Mouse (Mus musculus): ENCODE results near the gene Ppp1r18. TPM values are rescaled to one million over a fixed set of nuclear protein-coding genes. Genes with fewer than 3 reads are reported as not detected.

Gene Ppp1r18
- total and polyA plus RNA-seq, 2 experiments, result 2.0 to 5.5 TPM

DNA sequence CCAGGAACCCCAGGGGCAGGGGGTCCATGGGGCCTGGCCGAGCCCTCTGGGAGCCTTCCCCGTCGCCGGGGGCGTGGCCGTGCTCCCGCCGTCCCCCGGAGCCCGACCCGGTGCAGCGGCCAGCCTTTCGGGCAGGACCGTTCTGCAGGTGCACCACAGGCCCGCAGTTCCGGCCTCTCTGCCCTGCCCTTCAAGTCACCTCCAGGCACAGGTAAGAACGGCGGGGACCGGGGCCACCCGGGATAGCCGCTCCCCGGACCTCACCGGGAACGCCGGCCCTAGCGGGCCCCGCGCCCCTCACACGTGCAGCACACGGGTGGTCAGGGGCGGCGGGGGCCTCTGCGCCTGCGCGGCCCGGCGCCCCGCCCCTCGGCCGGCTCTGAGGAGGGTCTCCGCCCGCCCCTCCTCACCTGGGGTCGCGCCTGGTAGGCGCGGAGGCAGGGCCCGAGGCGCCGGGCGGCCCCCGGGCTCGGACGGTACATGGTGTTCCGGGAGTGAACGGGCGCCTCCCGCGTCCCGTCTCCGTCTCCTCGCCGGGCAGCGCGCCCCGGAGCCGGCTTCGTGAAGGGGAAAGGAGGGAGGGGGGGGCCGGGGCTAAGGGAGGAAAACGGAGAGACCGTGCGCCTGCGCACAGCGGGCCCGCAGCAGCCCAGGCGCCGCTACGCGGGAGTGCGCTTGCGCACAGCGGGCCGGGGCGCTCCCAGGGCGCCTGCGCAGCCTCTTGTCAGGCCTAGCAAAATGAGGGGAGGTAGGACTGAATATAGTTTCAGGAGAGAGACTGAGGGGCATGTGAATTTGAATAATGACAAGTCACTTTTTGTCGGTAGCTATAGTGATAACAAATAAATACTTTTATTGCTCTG is 31.6 kb downstream of the Ppp1r18 start, which contains the start of gene 2310061I04Rik:
Gene 2310061I04Rik, minus strand, starts transcription at position 651 of the 863 bp plus-strand sequence.
- Histone ChIP-seq H3K9ac (ENCODE audit: low read depth, low read length) (peak within 1 kb of the TSS; percentile 92), H3K79me2 (ENCODE audit: control insufficient read depth, insufficient read depth, low read length) (peaks cover 2% of the 10 kb centered on the region; the same call in 1 of the 2 replicates), H3K27me3 (ENCODE audit: control insufficient read depth, insufficient read depth, low read length) (no peaks in the 10 kb centered on the region), H3K36me3 (ENCODE audit: control insufficient read depth, insufficient read depth, low read length) (peaks cover 7% of the 10 kb centered on the region), H3K4me1 (ENCODE audit: control insufficient read depth, insufficient read depth, low read length) (peaks cover 7% of the 10 kb centered on the region), H3K27ac (replicated peaks; ENCODE audit: insufficient read depth, low read depth, low read length) (peak within 1 kb of the TSS; percentile 82), H3K4me3 (ENCODE audit: insufficient read depth, low read depth, low read length) (peak within 1 kb of the TSS; percentile 85)
- no peak for TF ChIP-seq CTCF (IDR thresholded peaks at IDR 0.05; ENCODE audit: low read depth, low read length)
- no peak for TF ChIP-seq POLR2A (IDR thresholded peaks at IDR 0.05; ENCODE audit: extremely low read depth, insufficient read depth, low read length)
- DNase-seq (ENCODE audit: extremely low read depth, low read depth, low spot score), result peak; percentile 67
- WGBS, result under 1% methylated on average over 80 of the region's 86 CpGs

DNA sequence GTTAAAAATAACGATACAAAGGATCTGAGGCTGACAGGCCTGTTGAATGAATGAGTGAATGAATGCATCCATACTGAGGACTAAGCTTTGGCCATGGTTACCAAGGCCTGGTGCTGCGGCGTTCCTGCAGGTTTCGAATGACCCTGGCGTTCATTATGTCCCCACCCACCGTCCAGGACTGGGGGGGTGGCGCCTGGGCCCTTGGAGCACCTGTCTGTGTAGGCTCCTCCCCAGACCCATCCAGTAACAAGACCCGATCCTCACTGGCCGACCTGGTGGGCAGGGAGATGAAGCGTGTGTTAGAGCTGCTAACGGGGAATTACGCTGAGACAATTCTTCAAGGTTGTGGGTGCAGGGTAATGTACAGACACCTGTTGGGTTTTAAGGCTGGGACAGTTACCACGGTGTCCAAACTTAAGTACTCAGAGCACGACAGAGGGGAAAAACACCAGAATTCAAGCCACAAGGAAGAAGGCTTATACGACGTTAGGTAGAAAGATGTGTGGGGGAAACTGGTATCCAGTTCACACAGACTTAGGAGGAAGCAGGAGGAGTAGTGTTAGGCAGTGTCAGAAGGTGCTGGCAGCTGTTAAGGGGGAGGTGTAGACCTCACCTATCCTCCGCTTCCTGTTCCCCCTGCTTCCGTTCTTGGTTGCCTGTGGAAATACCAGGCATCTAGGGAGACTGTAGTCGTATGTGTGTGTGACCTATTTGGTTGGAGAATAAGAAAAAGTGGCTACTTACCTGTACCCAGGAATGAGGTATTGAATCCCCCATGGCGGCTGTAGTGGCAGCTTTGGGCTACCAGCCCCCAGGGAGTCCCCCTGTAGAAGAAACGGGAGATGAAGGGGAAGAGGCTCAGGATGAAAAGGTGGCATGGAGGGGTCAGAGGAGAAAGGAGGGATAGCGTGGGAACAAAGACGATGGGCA is 32.5 kb downstream of the Ppp1r18 start:
- peaks cover 2% of the 10 kb centered on the region; the same call in 1 of the 2 replicates for H3K79me2 ChIP-seq (ENCODE audit: control insufficient read depth, insufficient read depth, low read length)
- WGBS, result 46% methylated on average over 23 of the region's 23 CpGs
- no peak overlapping the region; the same call in 1 of the 2 replicates for H3K4me3 ChIP-seq (ENCODE audit: insufficient read depth, low read depth, low read length)
- no peak overlapping the region for H3K27ac ChIP-seq (replicated peaks; ENCODE audit: insufficient read depth, low read depth, low read length)
- peaks cover 7% of the 10 kb centered on the region for H3K4me1 ChIP-seq (ENCODE audit: control insufficient read depth, insufficient read depth, low read length)
- TF ChIP-seq POLR2A (IDR thresholded peaks at IDR 0.05; ENCODE audit: extremely low read depth, insufficient read depth, low read length), result no peak
- no peak overlapping the region for H3K9ac ChIP-seq (ENCODE audit: low read depth, low read length)
- DNase-seq (ENCODE audit: extremely low read depth, low read depth, low spot score), result no peak
- no peaks in the 10 kb centered on the region for H3K27me3 ChIP-seq (ENCODE audit: control insufficient read depth, insufficient read depth, low read length)
- peaks cover 6% of the 10 kb centered on the region for H3K36me3 ChIP-seq (ENCODE audit: control insufficient read depth, insufficient read depth, low read length)

GRCm38 (mm10) chr17:35900636-35901035 is 35.2 kb downstream of the Ppp1r18 start:
- DNase-seq (ENCODE audit: extremely low read depth, low read depth, low spot score), result no peak
- H3K4me3 ChIP-seq (ENCODE audit: insufficient read depth, low read depth, low read length), result no peak overlapping the region
- H3K27ac ChIP-seq (replicated peaks; ENCODE audit: insufficient read depth, low read depth, low read length), result no peak overlapping the region
- H3K9ac ChIP-seq (ENCODE audit: low read depth, low read length), result no peak overlapping the region
- no peak for TF ChIP-seq CTCF (IDR thresholded peaks at IDR 0.05; ENCODE audit: low read depth, low read length)
- TF ChIP-seq POLR2A (IDR thresholded peaks at IDR 0.05; ENCODE audit: extremely low read depth, insufficient read depth, low read length), result no peak
- H3K27me3 ChIP-seq (ENCODE audit: control insufficient read depth, insufficient read depth, low read length), result no peaks in the 10 kb centered on the region
- H3K79me2 ChIP-seq (ENCODE audit: control insufficient read depth, insufficient read depth, low read length), result peaks cover 2% of the 10 kb centered on the region; the same call in 1 of the 2 replicates
- H3K4me1 ChIP-seq (ENCODE audit: control insufficient read depth, insufficient read depth, low read length), result peaks cover 7% of the 10 kb centered on the region
- H3K36me3 ChIP-seq (ENCODE audit: control insufficient read depth, insufficient read depth, low read length), result no peaks in the 10 kb centered on the region
- 85% methylated on average over 3 of the region's 3 CpGs for WGBS

GRCm38 (mm10) chr17:35903343-35903991 is 38.1 kb downstream of the Ppp1r18 start:
- Histone ChIP-seq H3K4me1 (ENCODE audit: control insufficient read depth, insufficient read depth, low read length) (no peaks in the 10 kb centered on the region), H3K9ac (ENCODE audit: low read depth, low read length) (no peak overlapping the region), H3K36me3 (ENCODE audit: control insufficient read depth, insufficient read depth, low read length) (peaks cover 7% of the 10 kb centered on the region), H3K79me2 (ENCODE audit: control insufficient read depth, insufficient read depth, low read length) (peaks cover 2% of the 10 kb centered on the region; the same call in 1 of the 2 replicates), H3K27ac (replicated peaks; ENCODE audit: insufficient read depth, low read depth, low read length) (no peak overlapping the region), H3K27me3 (ENCODE audit: control insufficient read depth, insufficient read depth, low read length) (no peaks in the 10 kb centered on the region), H3K4me3 (ENCODE audit: insufficient read depth, low read depth, low read length) (no peak overlapping the region)
- TF ChIP-seq CTCF (IDR thresholded peaks at IDR 0.05; ENCODE audit: low read depth, low read length), result no peak
- no peak for TF ChIP-seq POLR2A (IDR thresholded peaks at IDR 0.05; ENCODE audit: extremely low read depth, insufficient read depth, low read length)
- DNase-seq (ENCODE audit: extremely low read depth, low read depth, low spot score), result no peak
- WGBS, result 86% methylated on average over 9 of the region's 9 CpGs

DNA sequence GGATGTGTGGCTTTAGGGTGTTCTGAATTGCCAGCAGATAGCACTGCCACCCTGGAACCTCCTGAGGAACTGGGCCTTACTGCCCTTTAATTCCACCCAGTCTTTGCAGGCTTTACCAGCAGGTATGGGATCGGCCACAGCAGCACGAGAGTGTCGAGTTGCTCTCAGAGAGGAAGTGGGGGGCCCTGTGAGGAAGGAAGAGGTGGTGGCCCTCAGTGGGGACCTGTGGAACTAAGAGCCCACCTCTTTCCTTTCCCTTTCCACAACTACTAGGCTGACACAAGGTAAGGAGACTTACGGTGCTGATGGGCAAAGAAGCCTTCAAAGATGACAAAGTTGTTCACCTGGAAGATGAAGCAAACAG is 38.6 kb downstream of the Ppp1r18 start:
- no peaks in the 10 kb centered on the region for H3K27me3 ChIP-seq (ENCODE audit: control insufficient read depth, insufficient read depth, low read length)
- WGBS, result 73% methylated on average over 4 of the region's 4 CpGs
- TF ChIP-seq POLR2A (IDR thresholded peaks at IDR 0.05; ENCODE audit: extremely low read depth, insufficient read depth, low read length) (no peak), CTCF (IDR thresholded peaks at IDR 0.05; ENCODE audit: low read depth, low read length) (no peak)
- H3K4me3 ChIP-seq (ENCODE audit: insufficient read depth, low read depth, low read length), result no peak overlapping the region
- H3K9ac ChIP-seq (ENCODE audit: low read depth, low read length), result no peak overlapping the region
- no peak for DNase-seq (ENCODE audit: extremely low read depth, low read depth, low spot score)
- H3K79me2 ChIP-seq (ENCODE audit: control insufficient read depth, insufficient read depth, low read length), result peaks cover 2% of the 10 kb centered on the region; the same call in 1 of the 2 replicates
- no peak overlapping the region for H3K27ac ChIP-seq (replicated peaks; ENCODE audit: insufficient read depth, low read depth, low read length)
- peaks cover 2% of the 10 kb centered on the region for H3K4me1 ChIP-seq (ENCODE audit: control insufficient read depth, insufficient read depth, low read length)
- peaks cover 7% of the 10 kb centered on the region for H3K36me3 ChIP-seq (ENCODE audit: control insufficient read depth, insufficient read depth, low read length)
